Mouse (Mus musculus) lung, postnatal 0 days (tissue): ENCODE data around the gene Atp10a.

Source experiments
- CTCF ChIP-seq: IDR thresholded peaks from 2 replicates; pipeline ENCODE4 v1.5.1; 2016; ENCODE audit warnings: antibody characterized with exemption, mild to moderate bottlenecking
- EP300 ChIP-seq: IDR thresholded peaks from 2 replicates; pipeline ENCODE4 v1.6.1; 2016; ENCODE audit warnings: antibody characterized with exemption, mild to moderate bottlenecking, control low read depth

- TF ChIP-seq CTCF (no peak), EP300 (no peak)
Measured at GRCm38 (mm10) chr7:58701311-58701710, 45.3 kb downstream of the Atp10a start.
